Comparison of ENCODE assay signal across 17 mouse cellular contexts in genomic region chr7:128793464-128793863, GRCm38 (mm10).
"Had no signal": no experiment of that assay in that cellular context is flagged by ENCODE, and none has a peak within 500 bp of the region (broad histone marks: within the 10 kb centered on the region; RNA-seq: fewer than 3 reads in every experiment).

No protein-coding gene starts in this region.

- H3K9me3 ChIP-seq: limb, embryonic 12.5 days; megakaryocyte, embryonic 14.5 days; midbrain, embryonic 10.5 days; midbrain, embryonic 13.5 days had no signal

- H3K4me2 ChIP-seq: limb, embryonic 12.5 days; lung, embryonic 14.5 days; midbrain, embryonic 13.5 days had no signal

- H3K27ac ChIP-seq: left cerebral cortex, adult 2 months; limb, embryonic 12.5 days; liver, embryonic 14.5 days; macrophage; midbrain, embryonic 10.5 days; midbrain, embryonic 13.5 days; stomach, postnatal 0 days had no signal

- H3K4me1 ChIP-seq: midbrain, embryonic 10.5 days; midbrain, embryonic 13.5 days had no signal

- ATAC-seq: intestine, postnatal 0 days; liver, postnatal 0 days; lung, postnatal 0 days; midbrain, embryonic 13.5 days; midbrain, embryonic 16.5 days had no signal

- DNase-seq: kidney, adult 2 months; kidney, postnatal 36 days; layer of hippocampus, postnatal 36 days; liver, postnatal 0 days; lung, embryonic 14.5 days; thymus, postnatal 25 days had no signal

- H3K4me3 ChIP-seq: left cerebral cortex, adult 2 months; limb, embryonic 12.5 days; megakaryocyte, embryonic 14.5 days; midbrain, embryonic 10.5 days; midbrain, embryonic 13.5 days had no signal

- H3K27me3 ChIP-seq: limb, embryonic 12.5 days; midbrain, embryonic 13.5 days had no signal

- H3K36me3 ChIP-seq: limb, embryonic 12.5 days; midbrain, embryonic 10.5 days; midbrain, embryonic 13.5 days had no signal

- H3K9ac ChIP-seq: limb, embryonic 12.5 days; liver, embryonic 14.5 days; liver, postnatal 0 days; lung, embryonic 14.5 days; midbrain, embryonic 13.5 days had no signal
